Mouse (Mus musculus): ENCODE data around the gene Olfr625-ps1. TPM values are rescaled to one million over a fixed set of nuclear protein-coding genes. Genes with fewer than 3 reads are reported as not detected.
"Not testable (repeated sequence)": the region's sequence is repeated elsewhere in the genome, so short reads cannot be mapped to it uniquely, and the experiment has no call there.

Olfr625-ps1 gene
- polyA plus RNA-seq, 1 experiment from 2014 or later = not detected

GRCm38 (mm10) chr7:103716398-103716797 lies 33.9 kb downstream of the Olfr625-ps1 start:
- H3K27ac ChIP-seq (ENCODE audit: low read depth, low read length); H3K27me3 ChIP-seq (replicated peaks; ENCODE audit: control insufficient read depth, insufficient read depth, low read length); H3K4me2 ChIP-seq (ENCODE audit: low read length); H3K9ac ChIP-seq (ENCODE audit: low read length); H3K4me3 ChIP-seq (ENCODE audit: low read depth, low read length); H3K36me3 ChIP-seq (ENCODE audit: control insufficient read depth, insufficient read depth, low read length); H3K4me1 ChIP-seq (ENCODE audit: control insufficient read depth, insufficient read depth, low read length); ATAC-seq; H3K9me3 ChIP-seq (replicated peaks; ENCODE audit: control insufficient read depth, low read length): not testable (repeated sequence)
- peak; percentile 2 for DNase-seq (ENCODE audit: low spot score)
- WGBS = 95% methylated on average over 1 of the region's 1 CpGs

- no peak for ATAC-seq
- H3K4me3 ChIP-seq (ENCODE audit: low read depth, low read length) = no peak within 1 kb of the TSS
These were observed 47.6 kb downstream of the Olfr625-ps1 start, which contains the start of gene Olfr628 for GRCm38 (mm10) chr7:103730074-103730473. Olfr628 (plus strand) TSS chr7:103730374.

More at GRCm38 (mm10) chr7:103730074-103730473, 47.6 kb downstream of the Olfr625-ps1 start, which contains the start of gene Olfr628:
- no peak for DNase-seq (ENCODE audit: low spot score)
- Histone ChIP-seq H3K4me2 (ENCODE audit: low read length) (no peak within 1 kb of the TSS), H3K9me3 (replicated peaks; ENCODE audit: control insufficient read depth, low read length) (no peaks in the 10 kb centered on the region), H3K27me3 (replicated peaks; ENCODE audit: control insufficient read depth, insufficient read depth, low read length) (no peaks in the 10 kb centered on the region), H3K9ac (ENCODE audit: low read length) (no peak within 1 kb of the TSS), H3K36me3 (ENCODE audit: control insufficient read depth, insufficient read depth, low read length) (no peaks in the 10 kb centered on the region), H3K4me1 (ENCODE audit: control insufficient read depth, insufficient read depth, low read length) (no peaks in the 10 kb centered on the region), H3K27ac (ENCODE audit: low read depth, low read length) (no peak within 1 kb of the TSS)
- 82% methylated on average over 1 of the region's 1 CpGs for WGBS

Other genes starting within 250 kb of the Olfr625-ps1 start
- not detected in 2 replicates for gene Olfr605, start 237.3 kb upstream of the Olfr625-ps1 start, polyA plus RNA-seq (2014; fragmentation: Nextera tagmentation; extraction: Ambion mirVana)
- not detected in 2 replicates for gene Olfr606, start 233.7 kb upstream of the Olfr625-ps1 start, polyA plus RNA-seq (2014; fragmentation: Nextera tagmentation; extraction: Ambion mirVana)
- not detected in 2 replicates for gene Olfr607, start 218.6 kb upstream of the Olfr625-ps1 start, polyA plus RNA-seq (2014; fragmentation: Nextera tagmentation; extraction: Ambion mirVana)
- gene Olfr608, start 212.8 kb upstream of the Olfr625-ps1 start, polyA plus RNA-seq (2014; fragmentation: Nextera tagmentation; extraction: Ambion mirVana) = not detected in 2 replicates
- gene Olfr609, start 184.7 kb upstream of the Olfr625-ps1 start, polyA plus RNA-seq (2014; fragmentation: Nextera tagmentation; extraction: Ambion mirVana) = not detected in 2 replicates
- gene Olfr610, start 170.6 kb upstream of the Olfr625-ps1 start, polyA plus RNA-seq (2014; fragmentation: Nextera tagmentation; extraction: Ambion mirVana) = not detected in 2 replicates
- not detected in 2 replicates for gene Olfr611, start 161.9 kb upstream of the Olfr625-ps1 start, polyA plus RNA-seq (2014; fragmentation: Nextera tagmentation; extraction: Ambion mirVana)
- not detected in 2 replicates for gene Olfr612, start 140.0 kb upstream of the Olfr625-ps1 start, polyA plus RNA-seq (2014; fragmentation: Nextera tagmentation; extraction: Ambion mirVana)
- gene Olfr613, start 134.6 kb upstream of the Olfr625-ps1 start, polyA plus RNA-seq (2014; fragmentation: Nextera tagmentation; extraction: Ambion mirVana) = not detected in 2 replicates
- not detected in 2 replicates for gene Olfr615, start 126.6 kb upstream of the Olfr625-ps1 start, polyA plus RNA-seq (2014; fragmentation: Nextera tagmentation; extraction: Ambion mirVana)
- not detected in 2 replicates for gene Olfr616, start 113.6 kb upstream of the Olfr625-ps1 start, polyA plus RNA-seq (2014; fragmentation: Nextera tagmentation; extraction: Ambion mirVana)
- gene Olfr617, start 109.7 kb upstream of the Olfr625-ps1 start, polyA plus RNA-seq (2014; fragmentation: Nextera tagmentation; extraction: Ambion mirVana) = not detected in 2 replicates
- gene Olfr618, start 92.6 kb upstream of the Olfr625-ps1 start, polyA plus RNA-seq (2014; fragmentation: Nextera tagmentation; extraction: Ambion mirVana) = not detected in 2 replicates
- not detected in 2 replicates for gene Olfr619, start 82.1 kb upstream of the Olfr625-ps1 start, polyA plus RNA-seq (2014; fragmentation: Nextera tagmentation; extraction: Ambion mirVana)
- gene Olfr620, start 70.2 kb upstream of the Olfr625-ps1 start, polyA plus RNA-seq (2014; fragmentation: Nextera tagmentation; extraction: Ambion mirVana) = not detected in 2 replicates
- not detected in 2 replicates for gene Olfr622, start 40.0 kb upstream of the Olfr625-ps1 start, polyA plus RNA-seq (2014; fragmentation: Nextera tagmentation; extraction: Ambion mirVana)
- not detected in 2 replicates for gene Olfr623, start 19.0 kb upstream of the Olfr625-ps1 start, polyA plus RNA-seq (2014; fragmentation: Nextera tagmentation; extraction: Ambion mirVana)
- not detected in 2 replicates for gene Olfr624, start 11.5 kb upstream of the Olfr625-ps1 start, polyA plus RNA-seq (2014; fragmentation: Nextera tagmentation; extraction: Ambion mirVana)
- not detected in 2 replicates for gene Olfr243, start 32.0 kb downstream of the Olfr625-ps1 start, polyA plus RNA-seq (2014; fragmentation: Nextera tagmentation; extraction: Ambion mirVana)
- gene Olfr628, start 47.7 kb downstream of the Olfr625-ps1 start, polyA plus RNA-seq (2014; fragmentation: Nextera tagmentation; extraction: Ambion mirVana) = not detected in 2 replicates
- gene Olfr629, start 62.2 kb downstream of the Olfr625-ps1 start, polyA plus RNA-seq (2014; fragmentation: Nextera tagmentation; extraction: Ambion mirVana) = not detected in 2 replicates
- gene Olfr630, start 74.6 kb downstream of the Olfr625-ps1 start, polyA plus RNA-seq (2014; fragmentation: Nextera tagmentation; extraction: Ambion mirVana) = not detected in 2 replicates
- gene Olfr69, start 88.9 kb downstream of the Olfr625-ps1 start, polyA plus RNA-seq (2014; fragmentation: Nextera tagmentation; extraction: Ambion mirVana) = not detected in 2 replicates
- gene Olfr68, start 97.0 kb downstream of the Olfr625-ps1 start, polyA plus RNA-seq (2014; fragmentation: Nextera tagmentation; extraction: Ambion mirVana) = not detected in 2 replicates
- not detected in 2 replicates for gene Olfr67, start 109.1 kb downstream of the Olfr625-ps1 start, polyA plus RNA-seq (2014; fragmentation: Nextera tagmentation; extraction: Ambion mirVana)
- 1,580 and 1,724 TPM in 2 replicates for gene Hbb-bt, start 131.3 kb downstream of the Olfr625-ps1 start, polyA plus RNA-seq (2014; fragmentation: Nextera tagmentation; extraction: Ambion mirVana)
- 3,810 and 4,891 TPM in 2 replicates for gene Hbb-bs, start 145.4 kb downstream of the Olfr625-ps1 start, polyA plus RNA-seq (2014; fragmentation: Nextera tagmentation; extraction: Ambion mirVana)
- not detected in 2 replicates for gene Hbb-bh2, start 157.8 kb downstream of the Olfr625-ps1 start, polyA plus RNA-seq (2014; fragmentation: Nextera tagmentation; extraction: Ambion mirVana)
- gene Hbb-bh1, start 160.4 kb downstream of the Olfr625-ps1 start, polyA plus RNA-seq (2014; fragmentation: Nextera tagmentation; extraction: Ambion mirVana) = 0.90 and 2.5 TPM in 2 replicates
- gene Hbb-y, start 170.5 kb downstream of the Olfr625-ps1 start, polyA plus RNA-seq (2014; fragmentation: Nextera tagmentation; extraction: Ambion mirVana) = 152 and 669 TPM in 2 replicates
- gene Olfr66, start 203.5 kb downstream of the Olfr625-ps1 start, polyA plus RNA-seq (2014; fragmentation: Nextera tagmentation; extraction: Ambion mirVana) = not detected in 2 replicates
- gene Olfr64, start 211.8 kb downstream of the Olfr625-ps1 start, polyA plus RNA-seq (2014; fragmentation: Nextera tagmentation; extraction: Ambion mirVana) = not detected in 2 replicates
- not detected in 2 replicates for gene Olfr65, start 220.8 kb downstream of the Olfr625-ps1 start, polyA plus RNA-seq (2014; fragmentation: Nextera tagmentation; extraction: Ambion mirVana)
- gene Olfr631, start 246.1 kb downstream of the Olfr625-ps1 start, polyA plus RNA-seq (2014; fragmentation: Nextera tagmentation; extraction: Ambion mirVana) = not detected in 2 replicates

Measured in forebrain, embryonic 14.5 days (tissue).